Mouse (Mus musculus) gastrocnemius, postnatal 14 days (tissue): ENCODE data around the gene Tssk1. TPM values are rescaled to one million over a fixed set of nuclear protein-coding genes. Genes with fewer than 3 reads are reported as not detected.

Experiments
- DNase-seq: peaks from one replicate; pipeline ENCODE4 v3.0.0; 2021; ENCODE audit warnings: mixed read lengths
- intact Hi-C: fragments of 180-260 bp; cut with DNase I; formaldehyde crosslinking; loops from one replicate; pipeline ENCODE4 v1.15.1; 2025; ENCODE audit warnings: low total_unique reads
- total RNA-seq, 2 experiments: library from RNA; stranded (reverse); gene quantifications; 2 replicates each; pipeline ENCODE4 v1.2.3; 2021

Tssk1 gene
- total RNA-seq, 2 experiments from 2014 or later: 0.16 TPM; not detected in 1

DNA sequence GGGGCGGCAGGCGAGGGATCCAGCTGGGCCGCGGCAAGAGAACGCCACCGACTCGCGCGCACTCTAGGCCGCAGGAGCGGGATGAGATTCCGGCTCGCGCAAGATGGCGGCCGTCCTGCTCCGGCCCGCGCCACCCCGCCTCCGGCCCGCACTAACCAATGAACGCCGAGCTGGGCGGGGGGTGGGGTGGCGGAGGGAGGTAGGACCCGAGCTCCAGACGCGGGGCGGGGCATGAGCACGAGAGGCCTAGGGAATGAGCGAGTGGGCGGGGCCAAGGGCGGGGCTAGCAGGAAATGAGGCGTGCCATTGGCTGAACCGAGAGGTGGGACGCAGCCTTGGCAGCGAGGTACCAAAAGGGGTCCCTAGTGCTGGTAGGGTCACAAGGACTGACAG is 2.5 kb upstream of the Tssk1 start, which contains the start of gene Gm20518:
TSS of gene Gm20518 (minus strand) at position 105 of the 393 bp plus-strand sequence.
- intact Hi-C loops: no loop called here
- DNase-seq: peak; percentile 99

DNA sequence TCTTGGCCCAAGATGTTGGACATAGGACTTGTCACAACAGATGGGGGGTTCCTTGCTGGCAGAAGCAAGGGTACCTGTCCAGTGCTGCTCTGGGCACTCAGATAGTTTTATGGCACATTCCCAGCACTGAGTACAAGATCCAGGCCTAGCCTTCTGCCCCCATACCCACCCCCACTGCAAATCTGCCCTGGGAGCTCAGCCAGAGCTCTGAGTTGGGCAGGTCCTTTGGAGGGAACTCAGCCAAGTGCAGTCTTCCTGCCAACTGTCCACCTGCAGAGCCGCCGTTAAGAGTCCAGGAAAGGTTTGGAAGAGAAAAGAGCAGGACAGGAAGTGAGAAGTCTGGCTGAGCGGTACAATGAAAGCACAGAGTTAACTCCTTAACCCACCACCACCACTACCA is 1.4 kb upstream of the Tssk1 start:
- DNase-seq: no peak
- intact Hi-C loops: no loop called here

DNA sequence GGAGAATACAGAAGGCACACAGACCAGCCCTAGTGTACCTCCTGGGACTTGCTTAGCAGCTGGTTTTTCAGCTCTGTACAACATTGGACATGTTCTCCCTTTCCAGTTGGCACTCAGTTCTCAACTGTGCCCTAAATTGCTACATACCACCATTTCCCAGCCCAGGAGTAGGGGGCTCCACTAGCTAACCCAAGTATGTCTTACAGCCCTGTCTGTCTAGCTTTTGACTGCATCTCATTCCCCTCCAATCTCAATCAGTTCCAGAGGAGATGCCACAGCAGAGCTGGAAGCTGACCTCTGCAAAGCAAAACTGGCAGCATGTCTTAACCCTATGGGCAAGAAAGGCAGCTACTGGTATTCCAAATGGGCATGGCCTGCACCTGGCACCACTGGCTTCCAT is 2.1 kb downstream of the Tssk1 start:
- DNase-seq: no peak
- intact Hi-C loops: no loop called here

DNA sequence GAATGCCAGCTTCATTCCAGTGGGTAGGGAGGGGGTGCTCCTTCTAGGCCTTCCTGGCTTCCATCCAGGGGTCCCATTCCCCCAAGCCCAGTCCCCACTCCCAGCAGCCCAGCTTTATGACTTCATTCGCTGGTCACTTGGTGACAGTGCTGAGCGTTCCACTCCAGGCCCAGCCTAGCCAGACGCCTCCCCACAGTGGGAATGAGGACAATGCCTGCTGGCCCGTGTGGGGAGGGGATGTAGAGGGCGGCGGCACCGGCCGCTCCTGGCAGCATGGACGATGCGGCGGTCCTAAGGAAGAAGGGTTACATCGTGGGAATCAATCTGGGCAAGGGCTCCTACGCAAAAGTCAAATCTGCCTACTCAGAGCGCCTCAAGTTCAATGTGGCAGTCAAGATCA is 4.4 kb downstream of the Tssk1 start, which contains the start of the genes Dgcr2 and Tssk2:
TSS of gene Dgcr2 (minus strand) at position 101 of the 400 bp plus-strand sequence.
TSS of gene Tssk2 (plus strand) at position 176 of the 400 bp plus-strand sequence.
- no peak for DNase-seq
- intact Hi-C loops: no loop called here

DNA sequence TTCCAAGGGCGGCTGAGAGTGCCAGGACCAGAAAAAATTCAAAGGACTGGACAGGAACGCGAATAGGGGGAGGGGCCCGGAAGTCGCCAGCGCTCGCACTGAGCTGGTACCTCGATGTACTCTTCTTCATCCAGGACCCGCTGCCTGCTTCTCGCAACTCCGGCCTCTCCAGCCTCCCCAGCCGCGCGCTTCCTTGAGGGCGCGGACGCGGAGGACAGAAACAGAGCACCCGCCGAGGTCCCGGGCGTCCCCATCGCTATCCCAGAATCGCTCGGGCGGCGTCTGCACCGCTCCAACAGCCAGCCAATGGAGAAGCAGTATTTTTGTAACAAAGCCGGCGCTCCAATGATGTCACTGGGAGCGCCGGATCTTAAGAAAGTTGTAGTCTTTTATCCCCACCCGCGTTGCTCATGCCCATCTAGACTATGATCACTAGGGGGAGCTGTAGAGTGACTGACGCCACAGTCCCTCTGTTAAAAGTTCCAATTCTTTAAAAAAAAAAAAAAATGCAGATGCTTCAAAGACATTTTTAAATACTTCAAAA is 17.1 kb downstream of the Tssk1 start, which contains the start of gene Ess2:
TSS of gene Ess2 (minus strand) at position 297 of the 544 bp plus-strand sequence.
- peak; percentile 85 for DNase-seq
- intact Hi-C loops: loop anchor here (5.0 kb wide), 2 partner anchors 76 to 136 kb away; no protein-coding TSS in a partner anchor

DNA sequence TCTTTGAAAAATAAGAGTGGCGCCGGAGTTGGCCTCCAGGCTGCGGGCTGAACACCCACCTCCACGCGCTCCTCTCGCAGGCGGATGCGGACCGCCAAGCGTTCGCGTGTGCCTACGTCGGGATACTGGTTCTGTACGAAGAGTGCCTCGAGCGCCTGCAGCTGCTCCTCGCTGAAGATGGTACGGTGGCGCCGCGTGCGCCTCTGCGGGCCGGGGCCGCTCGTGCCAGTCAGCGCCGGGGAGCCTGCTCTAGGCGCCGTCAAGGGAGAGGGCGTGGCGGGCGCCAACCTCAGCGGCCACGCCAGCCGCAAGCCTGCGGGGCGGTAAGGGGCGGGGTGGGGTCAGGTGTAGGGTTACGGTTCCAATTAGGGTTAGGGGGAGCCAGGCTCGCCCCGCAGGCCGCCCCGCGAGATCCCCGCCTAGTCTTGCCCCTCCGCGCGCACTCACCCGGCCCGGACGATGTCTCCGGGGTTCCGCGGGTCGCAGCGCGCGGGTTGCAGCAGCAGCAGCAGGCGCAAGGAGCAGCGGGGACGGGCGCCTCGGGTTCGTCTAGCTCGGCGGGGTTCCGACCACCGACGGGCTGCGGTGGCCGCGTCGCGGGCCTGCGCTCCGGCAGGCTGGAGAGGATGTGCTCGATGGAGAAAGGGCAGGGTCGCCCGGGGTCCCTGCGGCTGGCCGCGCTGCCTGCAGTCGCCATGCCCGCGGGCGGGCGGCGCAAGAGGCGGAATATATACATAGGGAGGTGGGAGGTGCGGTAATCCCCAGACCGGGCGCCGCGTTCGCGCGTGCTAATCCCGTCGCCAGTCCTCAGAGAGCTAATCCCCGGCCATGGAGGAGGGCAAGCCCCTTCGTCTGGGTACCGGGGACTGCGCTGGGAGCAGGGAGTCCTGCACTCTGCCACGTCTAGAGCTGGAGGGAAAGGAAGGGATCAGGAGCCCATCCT is 20.6 kb downstream of the Tssk1 start, which contains the start of gene Gsc2:
TSS of gene Gsc2 (minus strand) at position 753 of the 943 bp plus-strand sequence.
- no peak for DNase-seq
- intact Hi-C loops: loop anchor here (5.0 kb wide), 2 partner anchors 73 to 133 kb away; no protein-coding TSS in a partner anchor

DNA sequence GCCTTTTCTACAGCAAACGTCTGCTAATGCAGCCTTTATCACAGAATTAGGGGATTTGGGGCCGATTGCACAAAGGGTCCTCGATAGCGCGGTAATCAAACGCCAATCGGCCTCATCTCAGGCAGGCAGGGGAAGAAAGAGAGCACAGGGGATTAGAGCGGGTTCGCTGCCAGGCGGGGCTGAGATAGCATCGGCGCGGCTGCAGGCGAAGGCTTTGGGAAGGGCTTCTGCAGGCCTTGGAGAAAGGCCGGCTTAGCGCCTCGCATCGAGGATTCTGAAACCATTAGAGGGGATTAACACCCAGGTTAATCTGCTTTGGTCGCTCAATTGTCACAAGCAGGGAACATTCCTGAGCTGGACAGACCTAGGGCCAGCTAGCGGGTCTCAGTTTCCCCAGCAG is 26.6 kb downstream of the Tssk1 start:
- DNase-seq: no peak
- intact Hi-C loops: no loop called here

DNA sequence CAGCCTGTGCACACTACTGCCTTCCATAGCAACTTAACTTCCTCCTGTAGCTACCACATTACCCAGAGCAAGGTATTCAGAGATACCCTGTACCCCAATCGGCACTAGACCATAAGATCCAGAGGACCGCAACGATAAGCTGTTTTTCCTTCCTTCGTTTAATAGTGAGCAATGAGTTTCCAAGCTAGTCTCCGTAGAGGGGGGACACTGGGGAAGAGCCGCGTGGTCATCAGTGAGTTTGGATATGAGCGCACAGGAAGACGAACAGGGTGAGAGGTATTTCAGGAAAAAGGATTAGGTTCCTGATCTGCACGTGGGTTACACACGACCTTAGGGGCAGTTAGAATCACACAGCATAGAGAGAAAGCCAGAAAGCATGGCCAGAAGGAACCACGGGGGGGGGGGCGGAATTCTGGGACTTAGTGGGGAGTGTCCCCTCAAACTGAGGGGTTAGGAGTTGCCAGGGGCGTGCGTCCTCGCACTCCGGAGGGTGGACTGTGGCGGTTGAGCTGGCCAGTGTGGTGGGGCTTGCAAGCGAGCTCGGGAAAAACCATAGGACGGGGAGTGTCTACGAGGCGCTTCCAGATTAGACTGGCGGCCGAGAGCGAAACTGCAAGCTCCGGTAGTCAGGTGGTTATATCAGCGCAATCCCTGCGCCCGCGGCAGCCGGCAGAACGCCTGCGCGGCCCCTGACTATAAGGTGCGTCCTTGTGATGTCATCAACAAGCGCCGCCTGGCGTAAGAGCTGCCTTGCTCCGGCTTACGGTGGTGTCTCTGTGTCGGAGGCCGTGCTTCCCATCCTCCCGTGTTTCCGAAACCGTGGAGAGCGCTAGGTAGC is 27.5 kb downstream of the Tssk1 start:
- intact Hi-C loops: no loop called here
- DNase-seq: peak; percentile 95

DNA sequence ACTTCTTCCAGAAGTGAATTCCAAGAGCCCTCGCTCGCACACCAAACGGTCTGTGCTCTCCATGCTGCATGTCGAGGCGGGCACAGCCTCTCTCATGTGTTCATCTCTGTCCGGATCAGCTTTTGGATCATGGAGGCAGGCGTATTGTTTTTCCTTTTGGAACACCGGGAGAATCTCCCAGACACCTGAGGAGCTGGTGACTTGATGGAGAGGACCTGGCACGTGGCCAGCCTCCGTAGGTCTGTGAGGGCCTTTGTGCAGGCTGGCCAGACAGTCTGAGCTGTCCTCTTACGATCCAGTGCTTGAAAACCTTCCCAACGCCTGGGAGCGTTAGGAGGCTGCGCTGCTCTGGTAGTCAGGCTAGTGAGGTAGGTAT is 28.1 kb downstream of the Tssk1 start:
- DNase-seq: no peak
- intact Hi-C loops: no loop called here

DNA sequence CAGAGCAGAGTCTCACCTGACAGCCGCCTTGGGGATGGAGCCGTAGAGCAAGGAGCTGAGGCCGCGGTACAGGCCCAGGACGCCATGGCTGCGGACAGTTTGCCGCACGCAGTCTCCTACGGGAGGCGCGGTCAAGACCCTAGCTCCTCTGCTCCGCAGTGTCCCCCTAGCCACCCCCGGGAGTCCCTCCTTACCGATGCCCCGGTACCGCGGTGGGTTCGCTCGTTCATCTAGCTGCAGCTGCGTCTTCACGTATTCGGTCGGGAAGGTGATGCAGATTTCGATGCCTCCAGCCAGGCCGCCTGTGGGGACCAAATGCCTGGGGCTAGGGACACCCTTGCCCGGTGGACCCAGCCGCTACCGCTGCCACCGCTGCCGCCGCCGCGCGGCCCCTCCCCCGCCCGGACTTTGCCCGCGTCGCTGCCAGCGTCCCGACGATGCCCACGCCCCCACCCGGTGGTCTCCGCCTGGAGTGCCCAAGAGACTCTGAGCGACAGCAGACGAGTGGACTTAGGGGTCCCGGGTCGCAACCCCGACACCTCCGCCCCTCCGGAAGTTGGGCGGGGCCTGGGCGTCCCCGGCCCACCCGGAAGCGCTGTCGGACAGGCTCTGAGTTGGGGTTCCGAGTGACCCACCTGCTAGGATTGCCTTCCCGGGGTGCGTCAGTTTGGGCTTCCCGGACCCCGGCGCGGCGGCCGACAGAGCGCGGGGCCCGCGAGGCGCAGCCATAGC is 33.5 kb downstream of the Tssk1 start:
- intact Hi-C loops: no loop called here
- DNase-seq: no peak

DNA sequence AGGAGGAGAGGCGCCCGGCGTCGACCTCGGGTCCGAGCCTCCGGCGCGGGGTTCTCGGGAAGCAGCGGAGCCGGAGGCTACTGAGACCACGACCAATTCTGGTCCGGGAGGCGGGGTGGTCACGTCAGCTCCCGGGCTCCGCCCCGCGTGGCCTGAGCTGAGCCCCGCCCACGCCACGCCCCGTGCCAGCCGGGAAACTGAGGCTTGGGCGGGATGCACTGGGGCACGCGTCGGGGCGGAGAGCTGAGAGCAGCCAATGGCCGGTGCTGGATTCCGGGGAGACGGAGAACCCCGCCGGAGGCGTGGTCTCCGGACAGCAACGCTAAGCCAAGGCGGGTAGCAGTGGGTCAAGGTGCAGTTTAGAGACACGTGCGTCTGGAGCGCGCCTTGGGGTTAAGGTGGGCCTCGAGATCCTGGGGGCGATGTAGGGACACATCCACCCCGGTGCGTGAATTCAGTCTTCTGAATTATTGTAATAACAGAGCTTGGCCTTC is 34.1 kb downstream of the Tssk1 start, which contains the start of gene Slc25a1:
TSS of gene Slc25a1 (minus strand) at position 133 of the 494 bp plus-strand sequence.
- intact Hi-C loops: no loop called here
- peak; percentile 67 for DNase-seq

DNA sequence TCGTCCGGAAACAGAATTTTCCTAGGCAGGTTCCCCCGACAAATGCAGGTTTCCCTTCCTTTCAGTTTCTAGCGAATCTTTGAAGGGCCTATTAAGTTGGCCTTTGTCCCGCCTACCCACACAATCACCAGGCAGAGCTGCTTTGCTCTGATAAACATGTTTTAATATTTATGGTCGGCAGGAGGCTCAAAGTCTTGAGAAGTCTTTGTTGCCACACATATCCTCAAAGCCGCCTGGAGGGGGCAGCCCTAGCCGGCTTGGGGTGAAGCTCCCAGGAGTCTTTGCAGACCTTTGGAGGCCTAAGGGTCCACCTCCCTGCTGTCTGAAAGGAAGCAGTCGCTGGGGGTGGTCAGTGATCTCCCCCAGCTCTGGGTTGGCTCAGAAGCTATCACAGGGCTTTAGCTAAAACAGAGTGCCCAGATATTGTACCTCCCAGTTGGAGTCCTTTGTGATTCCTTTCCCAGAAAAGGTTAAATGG is 34.6 kb downstream of the Tssk1 start:
- DNase-seq: peak; percentile 74
- intact Hi-C loops: no loop called here

DNA sequence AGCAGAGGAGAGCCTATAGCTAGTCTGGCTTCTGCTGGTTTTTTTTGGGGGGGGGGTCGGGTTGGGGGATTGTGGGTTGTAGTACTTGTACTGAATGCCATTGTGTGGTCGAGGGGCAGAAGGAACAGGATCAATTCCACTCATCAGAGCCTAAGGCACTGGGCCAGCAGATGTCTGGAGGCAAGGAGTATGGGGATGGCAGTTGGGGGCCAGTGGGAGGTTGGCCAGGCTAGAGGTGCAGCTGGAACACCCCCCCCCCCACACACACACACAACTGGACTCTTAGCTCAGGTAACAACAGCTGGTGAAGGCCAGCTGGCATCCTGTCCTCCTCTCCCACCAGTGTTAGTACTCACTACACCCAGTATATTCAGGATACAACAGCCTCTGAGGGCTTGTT is 35.2 kb downstream of the Tssk1 start:
- no peak for DNase-seq
- intact Hi-C loops: no loop called here

DNA sequence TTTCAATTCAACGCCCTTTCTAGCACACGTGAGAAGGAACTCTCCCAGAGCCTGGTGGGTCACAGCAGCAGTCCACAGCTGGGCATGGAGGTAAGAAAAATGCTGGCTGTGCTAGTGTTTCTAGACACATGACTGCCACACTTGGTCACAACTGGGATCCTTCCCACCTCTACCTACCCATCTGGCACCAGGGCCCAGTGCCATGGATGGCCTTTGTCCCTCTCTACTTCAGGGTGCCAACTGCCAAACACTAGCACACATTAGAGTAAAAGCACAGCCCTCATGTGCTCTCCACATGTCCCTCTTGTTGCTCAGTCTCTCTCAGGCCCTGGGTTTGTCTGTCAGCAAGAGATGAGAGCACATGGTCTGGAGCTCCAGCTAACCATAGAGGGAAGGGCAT is 35.6 kb downstream of the Tssk1 start:
- no peak for DNase-seq
- intact Hi-C loops: no loop called here

DNA sequence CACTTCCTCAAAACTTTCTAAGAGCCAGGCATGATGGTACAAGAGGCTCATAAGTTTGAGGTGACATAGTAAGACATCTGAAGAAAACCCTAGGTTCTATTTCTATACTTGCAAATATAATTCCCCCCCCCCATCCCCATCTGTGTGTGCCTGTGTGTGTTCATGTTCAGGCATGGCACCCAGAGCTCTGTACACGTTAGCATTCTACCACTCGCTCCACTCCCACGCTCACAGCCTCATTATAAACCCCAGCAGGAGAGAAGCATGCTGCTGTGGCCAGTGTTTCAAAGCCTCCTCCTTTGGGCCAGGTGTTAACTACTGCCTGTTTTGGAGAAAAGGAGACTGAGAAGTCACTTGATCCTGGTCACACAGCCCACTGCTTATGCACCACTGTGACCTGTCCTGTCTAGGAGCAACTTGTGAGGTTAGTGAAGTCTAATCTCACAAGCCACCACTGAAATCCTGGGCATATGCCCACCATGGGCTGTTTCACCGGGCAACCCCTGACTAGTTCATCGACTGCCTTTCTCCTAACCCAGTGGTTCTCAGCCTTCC is 38.0 kb downstream of the Tssk1 start:
- intact Hi-C loops: no loop called here
- no peak for DNase-seq

DNA sequence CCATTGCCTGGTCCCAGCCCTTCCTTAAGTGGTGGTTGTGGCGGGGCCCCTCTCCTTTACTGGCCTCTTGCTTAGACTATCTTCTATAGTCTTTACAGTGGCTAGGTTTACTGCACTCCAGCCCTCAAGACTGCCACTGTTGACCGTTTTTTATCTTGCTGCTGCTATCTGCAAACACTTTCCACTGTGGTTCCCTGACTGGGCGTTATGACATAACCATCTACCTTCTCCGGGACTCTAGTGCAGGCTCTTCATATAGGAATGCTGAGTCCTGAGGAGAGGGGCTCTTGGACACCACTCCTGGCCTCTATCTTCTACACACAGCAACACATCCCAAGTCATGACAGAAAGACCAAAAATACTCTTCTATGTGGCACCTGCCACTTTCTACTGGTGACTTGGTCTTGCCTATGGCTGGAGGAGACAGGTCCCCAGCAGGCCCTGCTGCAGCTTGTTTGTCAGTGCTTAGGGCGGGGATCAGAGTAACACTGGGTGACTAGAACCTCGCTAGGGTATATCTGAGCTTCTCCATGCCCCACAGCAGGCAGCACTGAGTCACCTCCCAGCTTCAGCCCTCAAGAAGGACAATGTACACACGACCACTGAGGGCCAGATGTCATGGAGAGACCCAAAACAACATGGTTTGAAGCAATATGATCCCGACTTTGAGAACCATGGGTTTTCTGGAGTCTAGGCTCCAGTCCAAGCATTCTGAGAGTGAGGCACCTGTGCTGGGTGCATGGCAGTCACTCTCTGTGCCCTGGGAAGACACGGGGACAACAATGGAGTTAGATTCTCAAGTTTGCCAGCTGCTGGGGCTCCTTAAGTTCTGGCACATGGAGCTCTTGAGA is 39.8 kb downstream of the Tssk1 start:
- intact Hi-C loops: no loop called here
- DNase-seq: no peak

DNA sequence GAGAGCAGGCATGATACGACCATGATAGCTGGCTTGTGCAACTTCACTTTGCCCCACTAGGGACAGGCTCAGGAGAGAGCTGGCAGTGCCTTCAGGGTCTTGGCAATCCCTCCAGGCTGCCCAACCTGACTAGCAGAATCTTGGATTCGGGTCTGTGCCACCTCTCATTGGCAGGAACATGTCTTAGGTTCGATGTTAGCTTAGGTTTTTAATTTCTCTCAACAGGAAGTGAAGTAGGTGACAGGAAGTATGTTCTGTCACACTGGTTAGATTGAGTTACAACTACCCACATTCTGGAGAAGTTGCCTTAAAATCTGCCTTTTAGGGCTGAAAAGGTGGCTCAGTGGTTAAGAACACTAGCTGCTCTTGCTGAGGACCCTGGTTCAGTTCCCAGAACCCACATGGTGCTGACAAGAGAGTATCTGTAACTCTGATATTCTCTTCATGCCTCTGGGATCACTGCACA is 40.5 kb downstream of the Tssk1 start:
- intact Hi-C loops: no loop called here
- DNase-seq: no peak
